Mouse (Mus musculus): ENCODE measurements around the gene Zfp651.

GRCm38 (mm10) chr9:121757432-121757831 lies 1.7 kb upstream of the Zfp651 start:
- TF ChIP-seq CTCF (IDR thresholded peaks at IDR 0.05; ENCODE audit: borderline replicate concordance, insufficient read depth, low read depth, low read length) (no peak), POLR2A (IDR thresholded peaks at IDR 0.05; ENCODE audit: borderline replicate concordance, insufficient read depth, low read length) (no peak)
